ENCODE assay signal across 14 mouse cellular contexts in the genomic region with DNA sequence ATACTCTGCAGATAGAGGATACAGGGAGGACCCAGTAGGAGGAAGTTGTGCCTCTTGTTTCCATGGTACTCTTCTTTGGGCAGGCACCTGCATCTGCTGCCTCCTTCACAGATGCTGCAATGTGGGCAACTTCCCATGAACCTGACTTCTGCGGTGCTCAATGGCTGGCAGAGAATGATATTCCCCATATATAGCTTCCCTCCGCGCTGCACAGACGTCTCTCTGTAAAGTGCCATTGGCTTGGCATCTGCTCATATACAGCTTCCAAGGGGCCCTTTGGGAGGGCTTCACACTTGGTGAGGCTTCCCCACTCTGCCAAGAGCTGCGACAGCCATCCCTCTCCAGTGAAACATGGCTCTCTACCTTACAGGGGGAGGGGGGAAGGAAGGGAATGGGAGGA.
A peak's percentile ranks its signal among the peaks of the same experiment; 100 is the strongest.
DNase-seq lines count a peak whose midpoint lies in the region; ATAC-seq lines count a peak whose summit lies in the region.
"Had no signal": no experiment of that assay in that cellular context is flagged by ENCODE, and none has a peak within 500 bp of the region (broad histone marks: within the 10 kb centered on the region; RNA-seq: fewer than 3 reads in every experiment).

No protein-coding gene starts in this region.

- H3K36me3 ChIP-seq in heart, embryonic 10.5 days: no peaks in the 10 kb centered on the region
- no peaks in the 10 kb centered on the region for H3K36me3 ChIP-seq in limb, embryonic 15.5 days
- H3K36me3 ChIP-seq in limb, embryonic 10.5 days: no peaks in the 10 kb centered on the region
- H3K36me3 ChIP-seq: G1E; heart, embryonic 12.5 days had no signal

- no peaks in the 10 kb centered on the region for H3K9me3 ChIP-seq in heart, embryonic 10.5 days
- no peaks in the 10 kb centered on the region for H3K9me3 ChIP-seq in limb, embryonic 15.5 days
- H3K9me3 ChIP-seq in limb, embryonic 10.5 days (replicated peaks): no peaks in the 10 kb centered on the region
- H3K9me3 ChIP-seq: heart, embryonic 12.5 days had no signal

- WGBS in heart, embryonic 10.5 days: 84% methylated on average over 5 of the region's 5 CpGs
- whole genome bisulfite sequencing in limb, embryonic 15.5 days: 69% methylated on average over 5 of the region's 5 CpGs
- WGBS in limb, embryonic 10.5 days: 88% methylated on average over 5 of the region's 5 CpGs

- H3K4me1 ChIP-seq in heart, embryonic 10.5 days: no peaks in the 10 kb centered on the region
- H3K4me1 ChIP-seq in limb, embryonic 15.5 days: no peaks in the 10 kb centered on the region
- H3K4me1 ChIP-seq in limb, embryonic 10.5 days: no peaks in the 10 kb centered on the region
- H3K4me1 ChIP-seq: heart, embryonic 12.5 days had no signal

- no peak overlapping the region for H3K4me3 ChIP-seq in heart, embryonic 10.5 days
- H3K4me3 ChIP-seq in limb, embryonic 15.5 days: no peak overlapping the region
- no peak overlapping the region for H3K4me3 ChIP-seq in limb, embryonic 10.5 days
- H3K4me3 ChIP-seq: heart, embryonic 12.5 days had no signal

- peak; percentile 59 for DNase-seq in heart, adult 11 months
- DNase-seq in heart, embryonic 10.5 days (ENCODE audit: low spot score): no peak
- DNase-seq in limb, embryonic 10.5 days (ENCODE audit: low spot score): no peak
- peak; percentile 23 to 24 for DNase-seq in frontal cortex, postnatal 36 days (ENCODE audit: low spot score in 2 of 2)
- peak; percentile 47 for DNase-seq in right cerebral cortex, postnatal 25 days
- no peak for DNase-seq in adrenal gland, postnatal 36 days
- DNase-seq: cerebellum, adult 11-12 months; gastrocnemius, postnatal 10 days; kidney, adult 8-10 months; lung, adult 2 months had no signal

- no peak overlapping the region for H3K9ac ChIP-seq in limb, embryonic 15.5 days
- H3K9ac ChIP-seq: heart, embryonic 12.5 days had no signal

- H3K4me2 ChIP-seq in limb, embryonic 15.5 days: no peak overlapping the region
- H3K4me2 ChIP-seq: heart, embryonic 12.5 days had no signal

- peak; percentile 48; the same call in 1 of the 2 replicates for ATAC-seq in limb, embryonic 15.5 days (ENCODE audit: insufficient number of reproducible peaks, low FRiP score, low TSS enrichment, low read depth)
- no peak for ATAC-seq in megakaryocyte progenitor cell, adult 5-6 weeks (replicated peaks; ENCODE audit: poor library complexity)

- no peaks in the 10 kb centered on the region for H3K27me3 ChIP-seq in heart, embryonic 10.5 days (ENCODE audit: insufficient read depth, poor library complexity, severe bottlenecking)
- H3K27me3 ChIP-seq in limb, embryonic 15.5 days: no peaks in the 10 kb centered on the region
- H3K27me3 ChIP-seq in limb, embryonic 10.5 days (ENCODE audit: low read depth, poor library complexity, severe bottlenecking): no peaks in the 10 kb centered on the region
- H3K27me3 ChIP-seq: heart, embryonic 12.5 days had no signal

- H3K27ac ChIP-seq in heart, embryonic 10.5 days: no peak overlapping the region
- no peak overlapping the region for H3K27ac ChIP-seq in limb, embryonic 15.5 days
- H3K27ac ChIP-seq in limb, embryonic 10.5 days: no peak overlapping the region

Comparison
In these comparisons a context has a peak if more than half of its experiments do, and no peak if none do; other contexts are left out.
1. DNase-seq: peak in heart, adult 11 months (single experiment), frontal cortex, postnatal 36 days (2 of 2) and right cerebral cortex, postnatal 25 days (single experiment); none in heart, embryonic 10.5 days (single experiment), limb, embryonic 10.5 days (single experiment) and adrenal gland, postnatal 36 days (0 of 2).